Mouse (Mus musculus) layer of hippocampus, postnatal 14 days (tissue): ENCODE measurements around the gene Tubgcp2. TPM values are rescaled to one million over a fixed set of nuclear protein-coding genes. Genes with fewer than 3 reads are reported as not detected.

Source experiments
- DNase-seq, 2 experiments: peaks; one replicate each; pipeline ENCODE4 v3.0.0; 2021 to 2022; ENCODE audit warnings: low spot score in 2 of 2, mixed read lengths in 1 of 2
- microRNA-seq, 2 experiments: library from miRNA; unstranded; fragments of <30 nt; microRNA quantifications; one replicate each; pipeline ENCODE4 v1.2.0; 2021
- total RNA-seq, 2 experiments: library from RNA; stranded (reverse); gene quantifications; 2 replicates each; pipeline ENCODE4 v1.2.3; 2021

Tubgcp2 gene
- total RNA-seq, 2 experiments from 2014 or later: 34.9 to 39.3 TPM

- no peak for DNase-seq
These were observed 85.4 kb downstream of the Tubgcp2 start for GRCm38 (mm10) chr7:139951079-139951478.

GRCm38 (mm10) chr7:139950283-139950971, 86.0 kb downstream of the Tubgcp2 start:
- DNase-seq: no peak

GRCm38 (mm10) chr7:139949893-139950282, 86.6 kb downstream of the Tubgcp2 start:
- DNase-seq: no peak

- DNase-seq: no peak
These were observed 90.4 kb downstream of the Tubgcp2 start for GRCm38 (mm10) chr7:139946032-139946431.

Small RNA genes within 50 kb of the gene (microRNA-seq; reads per million reads assigned to microRNA genes)
- 1.1 to 1.8 reads per million in 2 experiments for gene Mir202
- gene Mir7062: 0.68 to 1.4 reads per million in 2 experiments
- 0 reads per million in 2 experiments for gene mmu-mir-7686

Other genes starting within 250 kb of the Tubgcp2 start
- gene Adgra1, start 202.5 kb downstream of the Tubgcp2 start, total RNA-seq: 10 to 100 TPM; 43.6 to 61.8 TPM
- gene Kndc1, start 142.0 kb downstream of the Tubgcp2 start, total RNA-seq: 10 to 100 TPM; 78.2 to 96.6 TPM
- gene Utf1, start 92.9 kb downstream of the Tubgcp2 start, total RNA-seq: not detected
- under 1 TPM; 0.39 to 0.83 TPM for gene 6430531B16Rik, start 57.9 kb downstream of the Tubgcp2 start, total RNA-seq
- gene Adam8, start 44.1 kb downstream of the Tubgcp2 start, total RNA-seq: 1 to 10 TPM; 1.5 to 1.9 TPM
- gene Zfp511, start 278 bp downstream of the Tubgcp2 start, total RNA-seq: 10 to 100 TPM; 21.9 to 25.7 TPM
- under 1 TPM; 0.37 to 0.64 TPM for gene Msx3, start 12.4 kb upstream of the Tubgcp2 start, total RNA-seq
- 100 to 1,000 TPM; 203 to 219 TPM for gene Caly, start 45.9 kb upstream of the Tubgcp2 start, total RNA-seq
- not detected for gene Prap1, start 56.7 kb upstream of the Tubgcp2 start, total RNA-seq
- 10 to 100 TPM; 37.6 to 37.8 TPM for gene Fuom, start 65.8 kb upstream of the Tubgcp2 start, total RNA-seq
- gene Paox, start 79.1 kb upstream of the Tubgcp2 start, total RNA-seq: 1 to 10 TPM; 3.8 to 6.1 TPM
- gene Echs1, start 79.8 kb upstream of the Tubgcp2 start, total RNA-seq: 10 to 100 TPM; 52.6 to 56.0 TPM
- 10 to 100 TPM; 21.8 to 23.6 TPM for gene Mtg1, start 100.9 kb upstream of the Tubgcp2 start, total RNA-seq
- 100 to 1,000 TPM; 192 to 199 TPM for gene Sprn, start 118.2 kb upstream of the Tubgcp2 start, total RNA-seq
- gene Olfr522, start 128.1 kb upstream of the Tubgcp2 start, total RNA-seq: not detected
- gene Olfr523, start 136.5 kb upstream of the Tubgcp2 start, total RNA-seq: under 1 TPM; 0.12 to 0.24 TPM
- gene Olfr524, start 169.3 kb upstream of the Tubgcp2 start, total RNA-seq: not detected
- gene Cd163l1, start 181.6 kb upstream of the Tubgcp2 start, total RNA-seq: under 1 TPM; 0.85 to 0.98 TPM
- under 1 TPM; 0.23 to 0.33 TPM for gene 5830411N06Rik, start 210.6 kb upstream of the Tubgcp2 start, total RNA-seq